Mouse (Mus musculus) intestine, embryonic 16.5 days (tissue): ENCODE results near the gene Usp2. TPM values are rescaled to one million over a fixed set of nuclear protein-coding genes. Genes with fewer than 3 reads are reported as not detected.

Source experiments
- ATAC-seq: fragments of 200-750 bp; cut with Nextera tagmentation; 2 replicates; pipeline ENCODE4 v1.8.0; 2017; ENCODE audit warnings: moderate TSS enrichment, moderate library complexity
- H3K27ac ChIP-seq: fragments of 300-500 bp; sonication (generic); 2 replicates; pipeline ENCODE4 v1.5.1; 2014; ENCODE audit warnings: mild to moderate bottlenecking, low read length
- H3K27me3 ChIP-seq: fragments of 300-500 bp; sonication (generic); replicated peaks from 2 replicates; pipeline ENCODE4 v1.6.1; 2014; ENCODE audit warnings: low read length, control low read depth, mixed read lengths; ENCODE audit not compliant: control insufficient read depth, insufficient read depth
- H3K36me3 ChIP-seq: fragments of 300-500 bp; sonication (generic); 2 replicates; pipeline ENCODE4 v1.6.1; 2014; ENCODE audit warnings: low read length, control low read depth; ENCODE audit not compliant: control insufficient read depth, insufficient read depth
- H3K4me1 ChIP-seq: fragments of 300-500 bp; sonication (generic); 2 replicates; pipeline ENCODE4 v1.6.1; 2014; ENCODE audit warnings: low read length, control low read depth, mixed read lengths; ENCODE audit not compliant: control insufficient read depth, insufficient read depth
- H3K4me2 ChIP-seq: fragments of 300-500 bp; sonication (generic); 2 replicates; pipeline ENCODE4 v1.6.1; 2014; ENCODE audit warnings: low read depth, low read length, control low read depth
- H3K4me3 ChIP-seq: fragments of 300-500 bp; sonication (generic); 2 replicates; pipeline ENCODE4 v1.5.1; 2014; ENCODE audit warnings: mild to moderate bottlenecking, low read length
- H3K9ac ChIP-seq: fragments of 300-500 bp; sonication (generic); 2 replicates; pipeline ENCODE4 v1.6.1; 2014; ENCODE audit warnings: low read depth, low read length
- H3K9me3 ChIP-seq: fragments of 300-500 bp; sonication (generic); 2 replicates; pipeline ENCODE4 v1.6.1; 2016; ENCODE audit warnings: low read length, control low read depth; ENCODE audit not compliant: control insufficient read depth
- WGBS: fragments of 180-500 bp; shearing (Covaris S2); extraction: QIAGEN DNeasy Blood & Tissue Kit; methylation state at CpG from one replicate; pipeline ENCODE4 v1.1.7; 2014; 5-methylcytosine and 5-hydroxymethylcytosine counted together
- polyA plus RNA-seq: library from polyadenylated mRNA; unstranded; fragments of >200 nt; fragmentation: Nextera tagmentation; extraction: Ambion mirVana; gene quantifications from 2 replicates; pipeline ENCODE4 v1.2.1, GENCODE M21; 2015

Usp2 gene
- polyA plus RNA-seq, 1 experiment from 2014 or later = 15.6 TPM

DNA sequence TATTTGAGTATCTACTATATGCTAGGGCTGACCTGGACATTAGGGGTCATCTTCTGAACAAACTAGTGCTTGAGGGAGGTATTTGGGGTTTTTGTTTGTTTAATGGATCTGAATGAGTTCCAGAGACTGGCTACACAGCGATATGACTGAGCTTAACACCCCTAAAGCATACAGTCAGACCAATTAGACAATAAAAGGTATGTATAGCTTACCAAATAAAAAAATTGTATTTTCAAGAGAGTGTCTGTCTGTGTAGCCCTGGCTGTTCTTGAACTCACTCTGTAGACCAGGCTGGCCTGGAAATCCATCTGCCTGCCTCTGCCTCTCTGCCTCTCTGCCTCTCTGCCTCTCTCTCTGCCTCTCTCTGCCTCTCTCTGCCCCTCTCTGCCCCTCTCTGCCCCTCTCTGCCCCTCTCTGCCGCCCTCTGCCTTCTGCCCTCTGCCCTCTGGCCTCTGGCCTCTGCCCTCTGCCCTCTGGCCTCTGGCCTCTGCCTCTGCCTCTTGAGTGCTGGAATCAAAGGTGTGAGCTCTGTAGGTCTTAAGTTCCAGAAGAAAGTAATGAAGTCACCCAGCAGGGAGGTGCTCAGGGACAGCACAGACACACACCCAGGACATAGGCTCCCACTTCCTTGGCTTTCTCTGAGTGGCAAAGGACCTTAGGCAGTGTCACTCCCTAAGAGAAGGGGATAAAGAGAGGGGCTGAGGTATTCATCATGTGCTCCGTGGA, 21.5 kb upstream of the Usp2 start:
- Histone ChIP-seq H3K27ac (no peak overlapping the region), H3K9me3 (no peaks in the 10 kb centered on the region), H3K4me1 (peaks cover 13% of the 10 kb centered on the region), H3K4me3 (no peak overlapping the region), H3K4me2 (no peak overlapping the region), H3K9ac (no peak overlapping the region), H3K27me3 (peaks cover 22% of the 10 kb centered on the region), H3K36me3 (no peaks in the 10 kb centered on the region)
- no peak for ATAC-seq
- WGBS = 75% methylated on average over 3 of the region's 3 CpGs

DNA sequence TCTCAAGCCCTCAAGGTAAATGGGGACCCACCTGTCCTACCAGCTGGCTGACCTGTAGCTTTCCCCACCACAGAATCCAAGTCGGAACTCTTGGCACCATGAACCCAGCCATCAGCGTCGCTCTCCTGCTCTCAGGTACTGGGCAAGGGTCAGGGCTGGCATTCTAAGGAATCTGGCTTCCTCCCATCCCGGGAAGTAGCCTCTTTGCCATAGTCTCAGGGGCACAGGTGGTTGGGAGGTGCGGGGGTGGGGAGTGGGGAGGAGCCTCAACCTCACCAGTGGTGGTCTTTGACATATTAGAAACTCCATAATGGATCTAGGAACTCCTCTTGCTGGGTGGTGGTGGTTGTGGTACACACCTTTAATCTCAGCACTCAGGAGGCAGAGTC, 20.9 kb upstream of the Usp2 start:
- ATAC-seq = no peak

DNA sequence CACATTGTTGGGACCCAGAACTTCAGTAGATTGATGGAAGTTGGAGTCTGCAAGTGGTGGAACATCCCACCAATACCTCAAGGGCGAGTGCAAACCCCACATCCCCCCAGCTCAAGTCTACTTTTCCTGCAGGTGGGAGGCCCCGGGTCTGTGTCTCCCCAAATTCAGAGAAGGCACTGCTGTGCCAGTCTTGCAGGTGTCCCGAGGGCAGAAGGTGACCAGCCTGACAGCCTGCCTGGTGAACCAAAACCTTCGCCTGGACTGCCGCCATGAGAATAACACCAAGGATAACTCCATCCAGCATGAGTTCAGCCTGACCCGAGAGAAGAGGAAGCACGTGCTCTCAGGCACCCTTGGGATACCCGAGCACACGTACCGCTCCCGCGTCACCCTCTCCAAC, 20.4 kb upstream of the Usp2 start:
- H3K4me1 ChIP-seq = peaks cover 13% of the 10 kb centered on the region
- H3K27me3 ChIP-seq = peaks cover 22% of the 10 kb centered on the region
- no peaks in the 10 kb centered on the region for H3K36me3 ChIP-seq
- H3K4me3 ChIP-seq = no peak overlapping the region
- ATAC-seq = no peak
- H3K9ac ChIP-seq = no peak overlapping the region
- no peak overlapping the region for H3K4me2 ChIP-seq
- H3K27ac ChIP-seq = no peak overlapping the region
- no peaks in the 10 kb centered on the region for H3K9me3 ChIP-seq
- WGBS = 84% methylated on average over 12 of the region's 12 CpGs

More for the DNA sequence above, 20.9 kb upstream of the Usp2 start:
- Histone ChIP-seq H3K36me3 (no peaks in the 10 kb centered on the region), H3K4me1 (peaks cover 13% of the 10 kb centered on the region), H3K27ac (no peak overlapping the region), H3K27me3 (peaks cover 22% of the 10 kb centered on the region), H3K9me3 (no peaks in the 10 kb centered on the region), H3K4me2 (no peak overlapping the region), H3K4me3 (no peak overlapping the region), H3K9ac (no peak overlapping the region)
- WGBS = 80% methylated on average over 5 of the region's 5 CpGs

DNA sequence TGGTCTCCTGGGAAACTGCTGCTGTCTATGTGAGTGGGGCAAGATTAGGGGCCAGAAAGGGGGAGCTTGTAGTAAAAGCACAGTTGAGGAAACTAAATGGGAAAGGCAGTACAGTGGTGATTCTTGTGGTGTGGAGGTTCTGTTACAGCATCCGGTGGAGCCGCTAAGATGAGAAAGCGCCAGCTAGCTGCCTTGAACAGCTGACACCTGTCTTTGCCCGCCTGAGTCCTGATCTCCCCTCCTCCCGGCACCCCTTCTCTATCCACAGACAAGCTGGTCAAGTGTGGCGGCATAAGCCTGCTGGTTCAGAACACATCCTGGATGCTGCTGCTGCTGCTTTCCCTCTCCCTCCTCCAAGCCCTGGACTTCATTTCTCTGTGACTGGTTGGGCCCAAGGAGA, 19.8 kb upstream of the Usp2 start:
- Histone ChIP-seq H3K4me3 (no peak overlapping the region), H3K36me3 (no peaks in the 10 kb centered on the region), H3K4me2 (no peak overlapping the region), H3K9me3 (no peaks in the 10 kb centered on the region), H3K27me3 (peaks cover 18% of the 10 kb centered on the region), H3K27ac (no peak overlapping the region), H3K4me1 (peaks cover 13% of the 10 kb centered on the region), H3K9ac (no peak overlapping the region)
- WGBS = 57% methylated on average over 6 of the region's 6 CpGs
- no peak for ATAC-seq

DNA sequence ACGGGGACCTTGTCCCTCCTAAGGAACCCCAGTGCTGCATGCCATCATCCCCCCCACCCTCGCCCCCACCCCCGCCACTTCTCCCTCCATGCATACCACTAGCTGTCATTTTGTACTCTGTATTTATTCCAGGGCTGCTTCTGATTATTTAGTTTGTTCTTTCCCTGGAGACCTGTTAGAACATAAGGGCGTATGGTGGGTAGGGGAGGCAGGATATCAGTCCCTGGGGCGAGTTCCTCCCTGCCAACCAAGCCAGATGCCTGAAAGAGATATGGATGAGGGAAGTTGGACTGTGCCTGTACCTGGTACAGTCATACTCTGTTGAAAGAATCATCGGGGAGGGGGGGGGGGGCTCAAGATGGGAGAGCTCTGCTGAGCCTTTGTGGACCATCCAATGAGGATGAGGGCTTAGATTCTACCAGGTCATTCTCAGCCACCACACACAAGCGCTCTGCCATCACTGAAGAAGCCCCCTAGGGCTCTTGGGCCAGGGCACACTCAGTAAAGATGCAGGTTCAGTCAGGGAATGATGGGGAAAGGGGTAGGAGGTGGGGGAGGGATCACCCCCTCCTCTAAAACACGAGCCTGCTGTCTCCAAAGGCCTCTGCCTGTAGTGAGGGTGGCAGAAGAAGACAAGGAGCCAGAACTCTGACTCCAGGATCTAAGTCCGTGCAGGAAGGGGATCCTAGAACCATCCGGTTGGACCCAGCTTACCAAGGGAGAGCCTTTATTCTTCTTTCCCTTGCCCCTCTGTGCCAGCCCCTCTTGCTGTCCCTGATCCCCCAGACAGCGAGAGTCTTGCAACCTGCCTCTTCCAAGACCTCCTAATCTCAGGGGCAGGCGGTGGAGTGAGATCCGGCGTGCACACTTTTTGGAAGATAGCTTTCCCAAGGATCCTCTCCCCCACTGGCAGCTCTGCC, 19.0 kb upstream of the Usp2 start:
- H3K27me3 ChIP-seq = peaks cover 18% of the 10 kb centered on the region
- H3K4me3 ChIP-seq = no peak overlapping the region
- H3K36me3 ChIP-seq = no peaks in the 10 kb centered on the region
- peaks cover 13% of the 10 kb centered on the region for H3K4me1 ChIP-seq
- WGBS = 70% methylated on average over 14 of the region's 14 CpGs
- no peak overlapping the region for H3K9ac ChIP-seq
- H3K27ac ChIP-seq = no peak overlapping the region
- no peak for ATAC-seq
- no peaks in the 10 kb centered on the region for H3K9me3 ChIP-seq
- no peak overlapping the region for H3K4me2 ChIP-seq

DNA sequence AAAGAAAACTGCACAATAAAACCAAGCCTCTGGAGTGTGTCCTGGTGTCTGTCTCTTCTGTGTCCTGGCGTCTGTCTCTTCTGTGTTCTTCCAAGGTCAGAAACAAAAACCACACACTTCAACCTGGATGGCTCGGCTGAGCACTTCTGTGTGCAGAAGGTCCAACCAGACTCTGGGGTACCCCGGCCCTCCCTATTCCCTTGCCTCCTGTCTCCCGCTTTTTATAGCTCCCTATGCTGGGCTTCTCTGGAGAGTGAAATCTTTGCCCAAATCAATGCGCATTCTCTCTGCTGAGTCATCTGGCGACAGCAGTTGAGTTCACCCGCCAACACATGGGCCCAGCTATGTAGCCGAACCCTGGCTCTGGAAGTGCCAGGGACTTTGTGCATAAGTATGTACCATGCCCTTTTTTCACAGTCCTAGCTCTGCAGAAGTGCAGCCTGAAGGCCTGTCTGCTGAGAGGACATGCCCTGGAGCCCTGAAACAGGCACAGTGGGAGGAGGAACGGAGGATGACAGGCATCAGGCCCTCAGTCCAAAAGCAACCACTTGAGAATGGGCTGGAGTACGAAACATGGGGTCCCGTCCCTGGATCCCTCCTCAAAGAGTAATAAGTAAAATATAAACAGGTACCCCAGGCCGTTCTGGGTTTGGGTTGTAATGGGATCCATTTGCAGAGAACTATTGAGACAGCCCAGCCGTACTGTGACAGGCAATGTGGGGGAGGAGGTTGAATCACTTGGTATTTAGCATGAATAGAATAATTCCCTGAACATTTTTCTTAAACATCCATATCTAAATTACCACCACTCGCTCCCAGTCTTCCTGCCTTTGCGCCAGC, 18.1 kb upstream of the Usp2 start:
- H3K27me3 ChIP-seq = peaks cover 11% of the 10 kb centered on the region
- H3K36me3 ChIP-seq = no peaks in the 10 kb centered on the region
- H3K4me2 ChIP-seq = no peak overlapping the region
- WGBS = 63% methylated on average over 15 of the region's 15 CpGs
- peaks cover 3% of the 10 kb centered on the region; the same call in 1 of the 2 replicates for H3K4me1 ChIP-seq
- no peak overlapping the region for H3K9ac ChIP-seq
- H3K4me3 ChIP-seq = no peak overlapping the region
- no peaks in the 10 kb centered on the region for H3K9me3 ChIP-seq
- no peak for ATAC-seq
- H3K27ac ChIP-seq = no peak overlapping the region

GRCm38 (mm10) chr9:44049381-44050165, 17.2 kb upstream of the Usp2 start:
- Histone ChIP-seq H3K4me1 (no peaks in the 10 kb centered on the region), H3K27ac (no peak overlapping the region), H3K4me3 (no peak overlapping the region), H3K4me2 (no peak overlapping the region), H3K9ac (no peak overlapping the region), H3K27me3 (peaks cover 3% of the 10 kb centered on the region; the same call in 1 of the 2 replicates), H3K9me3 (no peaks in the 10 kb centered on the region), H3K36me3 (no peaks in the 10 kb centered on the region)
- ATAC-seq = no peak
- WGBS = 85% methylated on average over 8 of the region's 8 CpGs

- Histone ChIP-seq H3K4me1 (no peaks in the 10 kb centered on the region), H3K36me3 (no peaks in the 10 kb centered on the region), H3K4me2 (no peak overlapping the region), H3K9ac (no peak overlapping the region), H3K27ac (no peak overlapping the region), H3K4me3 (no peak overlapping the region), H3K9me3 (no peaks in the 10 kb centered on the region), H3K27me3 (no peaks in the 10 kb centered on the region)
- no peak for ATAC-seq
- WGBS = 68% methylated on average over 3 of the region's 3 CpGs
Observed at GRCm38 (mm10) chr9:44052855-44053254, 14.0 kb upstream of the Usp2 start.
